Mouse (Mus musculus): ENCODE measurements around the gene Cnbp. TPM values are rescaled to one million over a fixed set of nuclear protein-coding genes. Genes with fewer than 3 reads are reported as not detected.

The Cnbp gene
- polyA plus RNA-seq, 1 experiment from 2014 or later: 1,100 TPM

DNA sequence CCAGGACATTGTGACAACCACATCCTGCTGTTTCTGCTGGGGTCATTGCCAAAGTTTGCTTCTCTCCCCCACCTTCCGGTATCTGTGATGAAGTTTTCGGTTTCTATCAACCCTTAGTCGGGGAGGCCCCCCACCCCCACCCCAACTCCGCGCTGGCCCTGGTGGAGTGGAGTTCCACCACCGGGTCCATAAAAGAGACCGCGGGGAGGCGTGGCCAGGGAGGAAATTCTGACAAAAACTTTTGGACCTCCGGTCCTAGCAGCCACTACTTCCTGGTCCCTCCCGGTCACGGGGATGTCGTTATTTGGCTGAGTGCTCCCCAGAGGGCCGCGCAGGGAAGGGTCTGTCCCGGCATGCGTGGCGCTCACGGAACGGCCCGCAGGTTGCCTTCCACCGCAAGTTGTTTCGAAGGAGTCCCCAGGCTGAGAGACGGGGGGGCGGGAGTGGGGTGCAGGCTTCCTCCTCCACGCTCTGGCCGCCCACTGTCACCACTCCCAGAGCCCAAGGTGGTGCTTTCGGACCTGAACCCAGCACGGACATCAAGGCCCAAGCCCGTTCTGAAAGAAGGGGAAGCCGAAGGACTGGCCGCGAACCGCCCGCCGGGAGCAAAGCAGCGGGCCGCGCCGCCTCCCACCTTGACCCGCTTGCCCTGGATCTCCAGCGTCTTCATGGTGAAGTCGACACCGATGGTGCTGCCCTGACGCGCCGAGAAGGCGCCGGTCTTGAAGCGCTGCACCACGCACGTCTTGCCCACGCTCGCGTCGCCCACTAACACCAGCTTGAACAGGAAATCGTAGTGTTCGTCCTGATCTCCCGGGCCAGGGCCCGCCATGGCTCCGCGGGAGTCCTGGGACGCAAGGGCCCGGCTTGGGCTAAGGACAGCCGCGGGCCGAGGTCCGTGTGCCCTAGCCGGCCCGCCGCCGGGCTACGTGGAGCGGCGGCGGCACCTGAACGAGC lies 39.9 kb downstream of the Cnbp start:
- Histone ChIP-seq H3K9me3 (no peaks in the 10 kb centered on the region), H3K27ac (peak overlapping the region; percentile 85), H3K36me3 (no peaks in the 10 kb centered on the region), H3K4me3 (replicated peaks) (peak overlapping the region; percentile 83), H3K4me2 (replicated peaks) (peak overlapping the region; percentile 94), H3K9ac (peak overlapping the region; percentile 77), H3K27me3 (replicated peaks) (no peaks in the 10 kb centered on the region), H3K4me1 (replicated peaks) (peaks cover 23% of the 10 kb centered on the region)
- ATAC-seq: peak; percentile 39
- under 1% methylated on average over 77 of the region's 77 CpGs for WGBS

DNA sequence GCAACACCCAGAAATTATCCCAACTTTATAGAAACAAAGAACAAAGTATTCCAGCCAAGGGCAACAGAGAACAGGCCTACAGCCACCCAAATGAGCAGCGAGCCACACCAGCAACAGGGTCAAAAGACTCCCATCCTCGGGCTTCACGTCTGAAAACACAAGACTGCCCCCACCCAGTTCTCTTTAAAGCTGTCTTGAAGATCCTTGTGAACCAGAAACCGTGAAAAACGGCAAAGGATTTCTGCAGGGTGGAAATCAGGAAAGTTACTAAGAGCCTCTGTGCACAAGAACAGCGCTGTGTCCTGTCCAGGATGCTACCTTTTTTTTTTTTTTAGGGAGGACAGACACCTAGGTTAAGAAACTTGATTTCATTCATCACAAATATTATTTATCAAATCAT lies 40.6 kb downstream of the Cnbp start:
- H3K9ac ChIP-seq: 0 out of 2 replicates have a peak overlapping the region, but pooled peaks have one; percentile 77
- WGBS: 37% methylated on average over 6 of the region's 6 CpGs

DNA sequence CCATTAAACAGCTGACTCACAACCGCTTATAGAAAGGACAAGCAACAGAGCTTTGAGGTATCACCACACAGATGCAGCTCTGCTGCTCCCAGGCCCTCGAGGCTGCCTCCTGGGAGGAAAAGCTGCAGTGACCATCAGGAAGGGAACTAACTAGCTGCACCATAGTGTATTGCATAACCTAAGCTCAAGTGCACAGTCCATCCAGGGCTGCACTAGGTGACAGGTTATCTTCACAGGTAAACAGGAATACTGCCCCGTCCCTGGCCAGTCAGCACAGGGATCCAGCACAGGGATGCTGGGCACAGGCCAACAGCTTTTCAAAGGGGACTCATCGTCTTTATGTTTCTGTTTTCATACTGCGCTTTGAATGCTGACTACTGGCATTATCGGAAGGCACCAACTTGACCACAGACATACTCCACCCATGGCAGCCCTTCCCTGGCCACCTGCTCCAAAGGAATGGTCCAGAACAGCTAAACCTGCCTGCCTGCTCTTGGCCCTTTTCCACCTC lies 41.2 kb downstream of the Cnbp start:
- 84% methylated on average over 6 of the region's 6 CpGs for WGBS
- Histone ChIP-seq H3K36me3 (no peaks in the 10 kb centered on the region), H3K4me2 (replicated peaks) (peak overlapping the region; percentile 94; the same call in 1 of the 2 replicates), H3K27me3 (replicated peaks) (no peaks in the 10 kb centered on the region), H3K27ac (no peak overlapping the region), H3K9ac (no peak overlapping the region), H3K4me3 (replicated peaks) (no peak overlapping the region), H3K4me1 (replicated peaks) (peaks cover 23% of the 10 kb centered on the region), H3K9me3 (no peaks in the 10 kb centered on the region)
- ATAC-seq: no peak

More for the DNA sequence above, 40.6 kb downstream of the Cnbp start:
- no peak for ATAC-seq
- Histone ChIP-seq H3K36me3 (no peaks in the 10 kb centered on the region), H3K9me3 (no peaks in the 10 kb centered on the region), H3K27ac (no peak overlapping the region), H3K4me3 (replicated peaks) (peak overlapping the region; percentile 83), H3K27me3 (replicated peaks) (no peaks in the 10 kb centered on the region), H3K4me1 (replicated peaks) (peaks cover 23% of the 10 kb centered on the region), H3K4me2 (replicated peaks) (peak overlapping the region; percentile 94)

DNA sequence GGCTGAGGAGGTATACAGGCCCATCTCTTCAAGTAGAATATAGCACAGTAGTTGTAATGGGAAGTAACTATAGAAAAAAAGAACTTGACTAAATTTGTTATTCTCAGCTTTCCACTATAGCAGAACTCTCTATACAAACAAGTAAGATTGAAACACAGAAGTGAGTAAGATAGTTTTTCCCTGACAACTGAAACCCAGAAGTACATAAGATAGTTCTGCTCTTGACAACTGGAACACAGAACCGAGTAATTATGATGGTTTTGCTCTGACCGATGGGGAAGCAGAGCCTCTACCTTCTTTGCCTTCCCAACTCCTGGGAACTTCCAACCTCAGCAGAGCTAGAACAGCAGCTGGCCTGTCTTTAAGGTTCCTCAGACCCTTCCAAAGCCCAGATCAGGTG lies 41.8 kb downstream of the Cnbp start:
- no peak for ATAC-seq
- Histone ChIP-seq H3K4me3 (replicated peaks) (no peak overlapping the region), H3K9ac (no peak overlapping the region), H3K27ac (no peak overlapping the region), H3K27me3 (replicated peaks) (no peaks in the 10 kb centered on the region), H3K36me3 (no peaks in the 10 kb centered on the region), H3K4me2 (replicated peaks) (peak overlapping the region; percentile 94; the same call in 1 of the 2 replicates), H3K9me3 (no peaks in the 10 kb centered on the region), H3K4me1 (replicated peaks) (peaks cover 23% of the 10 kb centered on the region)
- 82% methylated on average over 2 of the region's 2 CpGs for WGBS

DNA sequence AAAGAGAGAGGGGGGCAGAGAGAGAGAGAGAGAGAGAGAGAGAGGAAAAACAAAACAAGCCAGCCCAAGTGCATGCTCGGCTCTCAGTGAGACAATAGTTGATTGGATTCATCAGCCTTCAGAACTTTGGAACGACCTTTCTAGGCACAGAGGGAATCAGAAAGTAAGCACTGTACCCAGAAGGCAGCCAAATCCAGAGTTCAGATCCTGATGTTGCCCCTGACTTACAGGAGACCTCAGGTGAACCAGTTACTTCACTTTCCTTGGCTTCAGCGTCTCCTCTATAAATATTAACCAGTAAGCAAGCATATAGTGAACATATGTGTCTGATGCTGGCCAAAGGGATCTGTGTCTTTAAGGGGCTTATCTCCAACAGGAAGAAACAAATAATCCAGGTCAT lies 42.4 kb downstream of the Cnbp start:
- no peak overlapping the region for H3K4me3 ChIP-seq (replicated peaks)
- WGBS: 55% methylated on average over 3 of the region's 3 CpGs
- no peaks in the 10 kb centered on the region for H3K27me3 ChIP-seq (replicated peaks)
- H3K9me3 ChIP-seq: no peaks in the 10 kb centered on the region
- H3K4me2 ChIP-seq (replicated peaks): no peak overlapping the region
- H3K27ac ChIP-seq: no peak overlapping the region
- no peaks in the 10 kb centered on the region for H3K36me3 ChIP-seq
- H3K9ac ChIP-seq: no peak overlapping the region
- ATAC-seq: no peak
- H3K4me1 ChIP-seq (replicated peaks): peaks cover 23% of the 10 kb centered on the region

DNA sequence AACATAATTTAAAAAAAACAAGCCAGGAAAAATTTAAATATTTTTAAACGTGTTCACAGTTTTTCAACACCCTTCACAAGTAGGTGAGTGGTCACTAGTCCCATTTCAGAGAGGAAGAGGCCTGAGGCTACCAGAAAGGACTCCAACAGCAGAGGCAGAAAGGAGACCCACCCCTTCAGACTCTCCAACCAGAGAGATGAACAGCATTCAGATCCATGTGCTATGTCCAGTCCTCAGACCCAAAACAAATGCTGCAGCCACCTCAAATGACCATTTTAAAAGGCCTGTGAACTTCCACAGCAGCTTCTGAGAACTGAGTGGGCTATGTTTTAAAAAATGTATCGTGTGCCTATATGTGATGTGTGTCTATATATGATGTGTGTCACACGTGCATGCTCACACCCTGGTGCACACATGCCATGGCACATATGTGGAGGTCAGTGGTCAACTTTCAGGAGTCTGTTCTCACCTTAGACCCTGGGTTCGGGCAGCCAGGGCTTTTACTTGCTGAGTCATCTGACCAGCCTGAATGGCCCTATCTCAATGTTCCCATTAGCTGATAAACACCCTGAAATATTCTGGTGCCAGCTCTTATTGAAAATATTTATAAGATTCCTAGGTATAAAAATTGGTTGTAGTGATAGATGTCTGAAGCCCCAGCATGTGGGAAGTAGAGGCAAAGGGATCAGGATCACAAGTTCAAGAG lies 43.0 kb downstream of the Cnbp start:
- peaks cover 23% of the 10 kb centered on the region for H3K4me1 ChIP-seq (replicated peaks)
- H3K9me3 ChIP-seq: no peaks in the 10 kb centered on the region
- 84% methylated on average over 4 of the region's 4 CpGs for WGBS
- no peak overlapping the region for H3K9ac ChIP-seq
- ATAC-seq: no peak
- no peaks in the 10 kb centered on the region for H3K27me3 ChIP-seq (replicated peaks)
- H3K4me2 ChIP-seq (replicated peaks): no peak overlapping the region
- no peaks in the 10 kb centered on the region for H3K36me3 ChIP-seq
- no peak overlapping the region for H3K4me3 ChIP-seq (replicated peaks)
- no peak overlapping the region for H3K27ac ChIP-seq

DNA sequence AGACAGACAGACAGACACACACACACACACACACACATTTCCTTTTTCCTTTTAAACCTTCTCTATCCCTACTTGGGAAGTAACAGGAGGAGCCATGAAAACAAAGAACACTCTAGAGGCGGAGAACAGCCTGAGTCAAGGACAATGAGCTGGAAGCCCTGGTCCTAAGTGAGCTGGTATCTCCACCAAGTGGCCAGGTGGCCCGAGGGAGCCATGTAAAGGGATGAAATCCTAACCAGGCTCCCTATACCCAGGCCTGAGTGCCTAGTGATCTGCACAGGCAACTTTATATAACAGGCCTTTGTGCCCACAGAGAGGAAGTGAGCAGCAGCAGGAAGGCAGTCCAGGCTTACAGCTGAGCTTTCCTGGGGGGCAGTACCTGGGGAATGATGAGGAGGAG lies 44.0 kb downstream of the Cnbp start:
- no peak overlapping the region for H3K4me2 ChIP-seq (replicated peaks)
- no peak overlapping the region for H3K9ac ChIP-seq
- H3K4me3 ChIP-seq (replicated peaks): no peak overlapping the region
- no peaks in the 10 kb centered on the region for H3K9me3 ChIP-seq
- H3K27me3 ChIP-seq (replicated peaks): no peaks in the 10 kb centered on the region
- peaks cover 18% of the 10 kb centered on the region for H3K4me1 ChIP-seq (replicated peaks)
- 66% methylated on average over 2 of the region's 2 CpGs for WGBS
- no peak for ATAC-seq
- H3K27ac ChIP-seq: no peak overlapping the region
- no peaks in the 10 kb centered on the region for H3K36me3 ChIP-seq

DNA sequence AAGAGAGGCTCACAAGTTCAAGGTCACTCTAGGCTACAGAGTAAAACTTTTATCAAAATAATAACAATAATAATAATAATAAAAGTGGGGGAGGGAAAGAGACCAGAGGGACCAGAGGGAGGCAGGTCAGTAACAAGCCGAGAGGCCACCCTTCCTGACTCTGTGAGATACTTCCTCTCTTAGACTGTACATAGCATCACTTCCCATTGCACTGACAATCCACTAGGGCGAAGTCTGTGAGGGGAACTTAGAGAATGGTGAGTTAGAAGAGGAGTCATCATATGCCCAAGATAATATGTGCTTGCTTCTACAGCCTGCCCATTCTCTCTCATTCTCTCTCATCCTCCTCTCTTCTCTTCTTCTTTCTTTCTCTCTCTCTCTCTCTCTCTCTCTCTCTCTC lies 44.9 kb downstream of the Cnbp start:
- Histone ChIP-seq H3K27ac (no peak overlapping the region), H3K27me3 (replicated peaks) (no peaks in the 10 kb centered on the region), H3K4me2 (replicated peaks) (no peak overlapping the region), H3K4me3 (replicated peaks) (no peak overlapping the region), H3K4me1 (replicated peaks) (peaks cover 18% of the 10 kb centered on the region), H3K36me3 (no peaks in the 10 kb centered on the region), H3K9ac (no peak overlapping the region), H3K9me3 (no peaks in the 10 kb centered on the region)
- ATAC-seq: no peak
- WGBS: 82% methylated on average over 2 of the region's 2 CpGs

DNA sequence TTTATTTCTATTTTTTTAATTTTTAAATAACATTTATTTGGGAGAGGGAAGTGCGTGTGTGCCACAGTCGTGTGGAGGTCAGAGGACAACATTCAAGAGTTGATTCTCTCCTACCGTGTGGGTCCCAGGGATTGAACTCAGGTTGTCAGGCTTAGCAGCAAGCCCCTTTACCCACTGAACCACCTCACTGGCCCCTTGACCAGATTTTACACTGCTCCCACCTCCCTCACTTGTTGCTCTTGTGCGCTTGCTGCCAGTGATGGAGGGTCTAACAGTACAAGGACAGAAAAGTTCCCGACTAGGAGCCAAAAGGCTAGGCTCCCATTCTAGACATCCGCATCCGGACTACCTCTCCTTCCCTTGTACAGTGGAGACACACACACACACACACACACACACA lies 45.5 kb downstream of the Cnbp start:
- no peaks in the 10 kb centered on the region for H3K36me3 ChIP-seq
- no peak for ATAC-seq
- no peak overlapping the region for H3K4me2 ChIP-seq (replicated peaks)
- 85% methylated on average over 7 of the region's 7 CpGs for WGBS
- H3K27ac ChIP-seq: no peak overlapping the region
- no peak overlapping the region for H3K4me3 ChIP-seq (replicated peaks)
- H3K4me1 ChIP-seq (replicated peaks): peaks cover 15% of the 10 kb centered on the region
- no peak overlapping the region for H3K9ac ChIP-seq
- H3K27me3 ChIP-seq (replicated peaks): no peaks in the 10 kb centered on the region
- no peaks in the 10 kb centered on the region for H3K9me3 ChIP-seq

DNA sequence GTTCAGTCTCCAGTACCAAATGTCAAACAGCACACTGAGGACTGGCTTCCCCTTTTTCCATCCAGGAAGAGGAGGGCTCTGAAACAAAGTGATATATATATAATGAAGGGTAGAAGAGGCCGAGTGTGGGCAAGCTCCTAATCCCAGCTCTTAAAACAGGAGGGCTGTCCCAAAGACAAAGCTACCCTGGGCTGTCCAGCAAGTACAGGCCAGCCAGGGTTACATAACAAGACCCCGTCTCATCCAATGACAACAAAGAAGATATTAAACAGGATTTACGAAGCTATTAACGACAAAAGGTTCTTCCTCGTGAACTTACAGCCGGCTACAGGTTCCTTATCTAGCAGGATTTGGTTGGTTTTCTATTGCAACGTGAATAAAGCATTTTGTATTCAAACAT lies 46.0 kb downstream of the Cnbp start:
- Histone ChIP-seq H3K27me3 (replicated peaks) (no peaks in the 10 kb centered on the region), H3K4me1 (replicated peaks) (peaks cover 10% of the 10 kb centered on the region; the same call in 1 of the 2 replicates), H3K36me3 (no peaks in the 10 kb centered on the region), H3K4me3 (replicated peaks) (no peak overlapping the region), H3K27ac (no peak overlapping the region), H3K9me3 (no peaks in the 10 kb centered on the region), H3K9ac (no peak overlapping the region), H3K4me2 (replicated peaks) (no peak overlapping the region)
- no peak for ATAC-seq
- 65% methylated on average over 7 of the region's 7 CpGs for WGBS

DNA sequence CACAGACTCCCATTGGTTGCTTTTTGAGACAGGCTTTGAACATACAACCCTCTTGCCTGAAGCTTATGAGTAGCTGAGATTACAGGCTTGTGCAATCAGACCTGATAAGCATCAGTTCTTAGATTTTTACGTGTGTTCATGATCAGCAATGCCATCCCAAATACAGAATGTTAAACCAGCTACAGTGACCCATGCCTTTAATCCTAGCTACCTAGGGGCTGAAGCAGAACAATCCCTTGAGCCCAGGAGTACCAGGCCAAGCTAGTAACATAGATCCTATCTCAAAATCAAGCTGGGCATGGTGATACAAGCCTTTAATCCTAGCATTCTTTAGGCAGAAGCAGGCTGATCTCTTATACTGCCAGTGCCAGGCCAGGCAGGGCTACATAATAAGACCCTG lies 46.9 kb downstream of the Cnbp start:
- H3K27me3 ChIP-seq (replicated peaks): no peaks in the 10 kb centered on the region
- no peak for ATAC-seq
- no peaks in the 10 kb centered on the region for H3K36me3 ChIP-seq
- no peak overlapping the region for H3K4me2 ChIP-seq (replicated peaks)
- H3K4me1 ChIP-seq (replicated peaks): peaks cover 3% of the 10 kb centered on the region; the same call in 1 of the 2 replicates
- no peak overlapping the region for H3K4me3 ChIP-seq (replicated peaks)
- no peaks in the 10 kb centered on the region for H3K9me3 ChIP-seq
- 97% methylated on average over 1 of the region's 1 CpGs for WGBS
- H3K27ac ChIP-seq: no peak overlapping the region
- H3K9ac ChIP-seq: no peak overlapping the region

DNA sequence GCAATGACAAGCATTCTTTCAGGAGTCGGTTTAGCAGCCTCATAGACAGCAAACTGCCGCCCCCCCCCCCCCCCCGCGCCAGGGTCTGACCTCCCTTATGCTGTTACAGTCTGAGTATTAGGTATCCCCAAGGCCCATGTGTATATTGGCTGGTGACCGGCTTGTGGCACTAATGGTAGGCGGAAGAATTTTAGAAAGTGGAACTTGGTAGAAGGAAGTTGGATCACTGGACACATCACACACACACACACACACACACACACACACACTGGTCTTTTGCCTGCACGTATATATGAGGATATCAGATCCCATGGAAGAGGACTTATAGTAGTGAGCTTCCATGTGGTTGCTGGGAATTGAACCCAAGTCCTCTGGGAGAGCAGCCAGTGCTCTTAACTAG lies 48.4 kb downstream of the Cnbp start:
- Histone ChIP-seq H3K27ac (no peak overlapping the region), H3K27me3 (replicated peaks) (no peaks in the 10 kb centered on the region), H3K4me3 (replicated peaks) (no peak overlapping the region), H3K9me3 (no peaks in the 10 kb centered on the region), H3K4me2 (replicated peaks) (no peak overlapping the region), H3K4me1 (replicated peaks) (peaks cover 6% of the 10 kb centered on the region; the same call in 1 of the 2 replicates), H3K36me3 (no peaks in the 10 kb centered on the region), H3K9ac (no peak overlapping the region)
- ATAC-seq: no peak
- WGBS: 81% methylated on average over 7 of the region's 7 CpGs

Data from intestine, embryonic 15.5 days (tissue).